ENCODE assay signal across 8 mouse cellular contexts in the genomic region with DNA sequence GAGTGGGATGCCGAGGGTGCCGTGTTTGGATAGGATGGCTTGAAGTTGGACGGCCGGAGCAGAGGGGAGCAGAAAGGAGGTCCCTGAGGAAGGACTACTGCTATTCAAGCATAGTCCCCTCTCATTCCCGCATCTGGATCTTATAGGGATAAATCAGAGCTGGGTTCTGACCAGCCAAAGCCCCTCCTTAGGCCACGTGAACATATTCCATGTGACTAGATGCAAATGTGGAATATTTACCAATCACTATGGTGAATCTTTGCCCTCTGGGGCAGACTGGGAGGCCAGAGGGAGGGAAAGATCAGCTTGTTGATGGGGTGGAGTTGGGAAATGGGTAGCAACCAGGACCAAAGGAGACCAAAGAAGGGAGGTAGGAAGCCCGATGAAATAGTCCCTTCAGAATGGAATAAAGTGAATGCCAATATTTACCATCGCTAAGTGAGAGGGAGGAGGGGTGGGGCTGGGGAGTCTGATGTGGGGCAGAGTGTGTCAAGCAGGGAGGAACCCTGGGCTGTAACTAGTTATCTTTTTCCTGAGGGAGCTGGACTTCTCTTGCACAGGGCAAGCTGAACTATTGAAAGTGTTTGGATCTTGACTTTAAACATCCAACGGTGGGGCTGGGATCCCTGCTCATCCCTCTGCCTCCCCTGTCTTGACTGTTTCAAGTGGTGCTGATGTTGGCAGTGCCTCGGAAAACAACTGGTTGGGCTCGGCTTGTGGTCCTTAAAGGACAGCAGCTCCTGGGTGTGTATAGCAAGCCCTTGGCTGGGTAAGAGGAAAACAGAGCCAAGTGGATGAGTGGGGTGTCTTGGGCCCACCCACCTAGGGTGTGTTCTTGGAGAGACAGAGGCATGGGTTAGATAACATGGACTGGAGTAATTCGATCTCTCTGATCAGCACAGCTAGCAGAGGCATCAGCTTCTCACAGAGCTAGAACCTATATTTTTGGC. TPM values are rescaled to one million over a fixed set of nuclear protein-coding genes. Genes with fewer than 3 reads are reported as not detected.
DNase-seq lines count a peak whose midpoint lies in the region; ATAC-seq and TF ChIP-seq lines count a peak whose summit lies in the region.

No protein-coding gene starts in this region.

- TF ChIP-seq CTCF in hindbrain, postnatal 0 days (IDR thresholded peaks at IDR 0.05; ENCODE audit: low read depth), result no peak
- TF ChIP-seq CTCF in liver, postnatal 0 days (IDR thresholded peaks at IDR 0.05; ENCODE audit: low read depth), result no peak

- no peaks in the 10 kb centered on the region for H3K36me3 ChIP-seq in hindbrain, postnatal 0 days (ENCODE audit: insufficient read depth, low read length)
- H3K36me3 ChIP-seq in hindbrain, embryonic 16.5 days (ENCODE audit: control insufficient read depth, insufficient read depth, low read length), result no peaks in the 10 kb centered on the region
- no peaks in the 10 kb centered on the region for H3K36me3 ChIP-seq in heart, embryonic 10.5 days
- no peaks in the 10 kb centered on the region for H3K36me3 ChIP-seq in liver, postnatal 0 days (replicated peaks; ENCODE audit: insufficient read depth, low read length)

- ATAC-seq in hindbrain, postnatal 0 days, result peak; percentile 46
- no peak for ATAC-seq in hindbrain, embryonic 16.5 days
- ATAC-seq in liver, postnatal 0 days, result peak; percentile 43; the same call in 1 of the 2 replicates

- H3K9me3 ChIP-seq in hindbrain, postnatal 0 days (ENCODE audit: low read length), result no peaks in the 10 kb centered on the region
- H3K9me3 ChIP-seq in hindbrain, embryonic 16.5 days (ENCODE audit: control insufficient read depth, low read length), result no peaks in the 10 kb centered on the region
- no peaks in the 10 kb centered on the region for H3K9me3 ChIP-seq in heart, embryonic 10.5 days
- no peaks in the 10 kb centered on the region for H3K9me3 ChIP-seq in liver, postnatal 0 days (ENCODE audit: low read length)

- H3K9ac ChIP-seq in hindbrain, postnatal 0 days (replicated peaks; ENCODE audit: low read length), result no peak overlapping the region
- H3K9ac ChIP-seq in hindbrain, embryonic 16.5 days (ENCODE audit: low read depth, low read length), result no peak overlapping the region
- H3K9ac ChIP-seq in liver, postnatal 0 days (replicated peaks), result no peak overlapping the region

- no peak for TF ChIP-seq EP300 in liver, postnatal 0 days (IDR thresholded peaks at IDR 0.05; ENCODE audit: low read depth)

- H3K27me3 ChIP-seq in hindbrain, postnatal 0 days (ENCODE audit: insufficient read depth, low read length), result no peaks in the 10 kb centered on the region
- H3K27me3 ChIP-seq in hindbrain, embryonic 16.5 days (replicated peaks; ENCODE audit: control insufficient read depth, insufficient read depth, low read length), result no peaks in the 10 kb centered on the region
- H3K27me3 ChIP-seq in heart, embryonic 10.5 days (ENCODE audit: insufficient read depth, poor library complexity, severe bottlenecking), result no peaks in the 10 kb centered on the region
- no peaks in the 10 kb centered on the region for H3K27me3 ChIP-seq in liver, postnatal 0 days (ENCODE audit: insufficient read depth, low read length)

- H3K4me1 ChIP-seq in hindbrain, postnatal 0 days (ENCODE audit: insufficient read depth, low read length), result no peaks in the 10 kb centered on the region
- H3K4me1 ChIP-seq in hindbrain, embryonic 16.5 days (ENCODE audit: control insufficient read depth, insufficient read depth, low read depth, low read length), result no peaks in the 10 kb centered on the region
- peaks cover 46% of the 10 kb centered on the region for H3K4me1 ChIP-seq in heart, embryonic 10.5 days
- peaks cover 7% of the 10 kb centered on the region; the same call in 1 of the 2 replicates for H3K4me1 ChIP-seq in liver, postnatal 0 days (ENCODE audit: insufficient read depth)

- H3K27ac ChIP-seq in hindbrain, postnatal 0 days, result no peak overlapping the region
- no peak overlapping the region for H3K27ac ChIP-seq in hindbrain, embryonic 16.5 days (ENCODE audit: low read depth, low read length)
- peak overlapping the region; percentile 75 for H3K27ac ChIP-seq in heart, embryonic 10.5 days
- H3K27ac ChIP-seq in liver, postnatal 0 days (ENCODE audit: low read depth), result no peak overlapping the region

- H3K4me3 ChIP-seq in hindbrain, postnatal 0 days (ENCODE audit: low read length), result no peak overlapping the region
- no peak overlapping the region for H3K4me3 ChIP-seq in hindbrain, embryonic 16.5 days (ENCODE audit: low read length)
- no peak overlapping the region for H3K4me3 ChIP-seq in heart, embryonic 10.5 days
- H3K4me3 ChIP-seq in liver, postnatal 0 days (ENCODE audit: low read depth, low read length), result no peak overlapping the region

- DNase-seq in hindbrain, postnatal 0 days (ENCODE audit: low spot score), result peak; percentile 54
- peak; percentile 78 for DNase-seq in adipocyte (ENCODE audit: low spot score)
- peak; percentile 93 for DNase-seq in heart, embryonic 10.5 days (ENCODE audit: low spot score)
- peak; percentile 23 for DNase-seq in liver, postnatal 0 days
- DNase-seq in natural killer cell, adult 2 months (ENCODE audit: low spot score in 2 of 2), result no peak
- no peak for DNase-seq in layer of hippocampus, postnatal 10 days (ENCODE audit: low spot score in 2 of 2)
- no peak for DNase-seq in adrenal gland, adult 18-20 months (ENCODE audit: low spot score in 2 of 2)

- no peak overlapping the region for H3K4me2 ChIP-seq in hindbrain, postnatal 0 days (ENCODE audit: low read depth, low read length)
- no peak overlapping the region for H3K4me2 ChIP-seq in hindbrain, embryonic 16.5 days (ENCODE audit: low read length)
- no peak overlapping the region for H3K4me2 ChIP-seq in liver, postnatal 0 days (ENCODE audit: low read depth, low read length)

- 47% methylated on average over 12 of the region's 12 CpGs for WGBS in hindbrain, postnatal 0 days
- 47% methylated on average over 12 of the region's 12 CpGs for WGBS in hindbrain, embryonic 16.5 days
- WGBS in heart, embryonic 10.5 days, result 36% methylated on average over 12 of the region's 12 CpGs
- 48% methylated on average over 12 of the region's 12 CpGs for WGBS in liver, postnatal 0 days (ENCODE audit: insufficient replicate concordance)

RNA-seq across cellular contexts. Expression of a gene that starts 17.9 kb away (rescaled TPM):
- 1.7 TPM in 2 replicates for total RNA-seq in hindbrain, postnatal 0 days (2014; rRNA removed)
- 0.82 and 1.0 TPM in 2 replicates for polyA plus RNA-seq in hindbrain, postnatal 0 days (2015; fragmentation: Nextera tagmentation; extraction: Ambion mirVana)
- polyA plus RNA-seq in hindbrain, embryonic 16.5 days (2015; fragmentation: Nextera tagmentation; extraction: Ambion mirVana), result 1.6 and 1.9 TPM in 2 replicates
- 9.1 and 9.9 TPM in 2 replicates for polyA plus RNA-seq in heart, embryonic 10.5 days (2016; fragmentation: Nextera tagmentation; extraction: Ambion mirVana)
- 13.6 and 16.0 TPM in 2 replicates for polyA plus RNA-seq in liver, postnatal 0 days (2015; fragmentation: Nextera tagmentation; extraction: Ambion mirVana)
- total RNA-seq in layer of hippocampus, postnatal 10 days (2021), result 1 to 10 TPM; 2.3 TPM
- 10 to 100 TPM; 12.6 to 14.7 TPM for total RNA-seq in adrenal gland, adult 18-20 months (2021)

RNA-seq across cellular contexts. Expression of a gene that starts 59.8 kb away (rescaled TPM):
- total RNA-seq in hindbrain, postnatal 0 days (2014; rRNA removed), result 0.11 TPM in 1 of 2 replicates, not detected in the other
- 0.05 and 0.43 TPM in 2 replicates for polyA plus RNA-seq in hindbrain, postnatal 0 days (2015; fragmentation: Nextera tagmentation; extraction: Ambion mirVana)
- 0.04 TPM in 2 replicates for polyA plus RNA-seq in hindbrain, embryonic 16.5 days (2015; fragmentation: Nextera tagmentation; extraction: Ambion mirVana)
- polyA plus RNA-seq in heart, embryonic 10.5 days (2016; fragmentation: Nextera tagmentation; extraction: Ambion mirVana), result 0.01 TPM in 1 of 2 replicates, not detected in the other
- polyA plus RNA-seq in liver, postnatal 0 days (2015; fragmentation: Nextera tagmentation; extraction: Ambion mirVana), result 0.06 and 0.07 TPM in 2 replicates
- total RNA-seq in layer of hippocampus, postnatal 10 days (2021), result under 1 TPM; 0.58 to 0.82 TPM
- under 1 TPM in 1 of 2 experiments, not detected in 1; 0.03 TPM for total RNA-seq in adrenal gland, adult 18-20 months (2021)

Comparison
In these comparisons a context has a peak if more than half of its experiments do, and no peak if none do; other contexts are left out.
1. DNase-seq: peak in hindbrain, postnatal 0 days (single experiment), adipocyte (single experiment), heart, embryonic 10.5 days (single experiment) and liver, postnatal 0 days (single experiment); none in natural killer cell, adult 2 months (0 of 2), layer of hippocampus, postnatal 10 days (0 of 2) and adrenal gland, adult 18-20 months (0 of 2).